Mouse (Mus musculus) lung, embryonic 16.5 days (tissue): ENCODE measurements around the gene Abcb1b. TPM values are rescaled to one million over a fixed set of nuclear protein-coding genes. Genes with fewer than 3 reads are reported as not detected.
A peak's percentile ranks its signal among the peaks of the same experiment; 100 is the strongest.

Source experiments
- ATAC-seq: fragments of 200-750 bp; cut with Nextera tagmentation; 2 replicates; pipeline ENCODE4 v1.8.0; 2017; ENCODE audit warnings: low read depth, mild to moderate bottlenecking, moderate library complexity
- H3K27ac ChIP-seq: fragments of 300-500 bp; sonication (generic); 2 replicates; pipeline ENCODE4 v1.5.1; 2014; ENCODE audit warnings: mild to moderate bottlenecking, control low read depth, low read length
- H3K27me3 ChIP-seq: fragments of 300-500 bp; sonication (generic); 2 replicates; pipeline ENCODE4 v1.6.1; 2014; ENCODE audit warnings: low read depth, low read length, mixed read lengths; ENCODE audit not compliant: control insufficient read depth, insufficient read depth
- H3K36me3 ChIP-seq: fragments of 300-500 bp; sonication (generic); 2 replicates; pipeline ENCODE4 v1.6.1; 2014; ENCODE audit warnings: low read length; ENCODE audit not compliant: control insufficient read depth, insufficient read depth
- H3K4me1 ChIP-seq: fragments of 300-500 bp; sonication (generic); replicated peaks from 2 replicates; pipeline ENCODE4 v1.6.1; 2014; ENCODE audit warnings: low read length, mixed read lengths; ENCODE audit not compliant: control insufficient read depth, insufficient read depth
- H3K4me2 ChIP-seq: fragments of 300-500 bp; sonication (generic); 2 replicates; pipeline ENCODE4 v1.6.1; 2014; ENCODE audit warnings: low read depth, low read length, control low read depth
- H3K4me3 ChIP-seq: fragments of 300-500 bp; sonication (generic); 2 replicates; pipeline ENCODE4 v1.5.1; 2014; ENCODE audit warnings: mild to moderate bottlenecking, low read length, control low read depth
- H3K9ac ChIP-seq: fragments of 300-500 bp; sonication (generic); 2 replicates; pipeline ENCODE4 v1.6.1; 2014; ENCODE audit warnings: low read length, control low read depth
- H3K9me3 ChIP-seq: fragments of 300-500 bp; sonication (generic); 2 replicates; pipeline ENCODE4 v1.6.1; 2016; ENCODE audit warnings: low read length; ENCODE audit not compliant: control insufficient read depth
- WGBS: fragments of 180-500 bp; shearing (Covaris S2); extraction: QIAGEN DNeasy Blood & Tissue Kit; methylation state at CpG from one replicate; pipeline ENCODE4 v1.1.7; 2014; 5-methylcytosine and 5-hydroxymethylcytosine counted together
- polyA plus RNA-seq: library from polyadenylated mRNA; unstranded; fragments of >200 nt; fragmentation: Nextera tagmentation; extraction: Ambion mirVana; gene quantifications from 2 replicates; pipeline ENCODE4 v1.2.1, GENCODE M21; 2015

Gene Abcb1b
- polyA plus RNA-seq, 1 experiment from 2014 or later = 1.5 TPM

- Histone ChIP-seq H3K4me2 (no peak overlapping the region), H3K36me3 (no peaks in the 10 kb centered on the region), H3K9me3 (no peaks in the 10 kb centered on the region; the same call in 1 of the 2 replicates), H3K27ac (no peak overlapping the region), H3K9ac (no peak overlapping the region), H3K27me3 (no peaks in the 10 kb centered on the region), H3K4me1 (no peaks in the 10 kb centered on the region), H3K4me3 (no peak overlapping the region)
- WGBS = 65% methylated on average over 2 of the region's 2 CpGs
- ATAC-seq = no peak
Measured at GRCm38 (mm10) chr5:8885837-8886236, 87.9 kb downstream of the Abcb1b start.

DNA sequence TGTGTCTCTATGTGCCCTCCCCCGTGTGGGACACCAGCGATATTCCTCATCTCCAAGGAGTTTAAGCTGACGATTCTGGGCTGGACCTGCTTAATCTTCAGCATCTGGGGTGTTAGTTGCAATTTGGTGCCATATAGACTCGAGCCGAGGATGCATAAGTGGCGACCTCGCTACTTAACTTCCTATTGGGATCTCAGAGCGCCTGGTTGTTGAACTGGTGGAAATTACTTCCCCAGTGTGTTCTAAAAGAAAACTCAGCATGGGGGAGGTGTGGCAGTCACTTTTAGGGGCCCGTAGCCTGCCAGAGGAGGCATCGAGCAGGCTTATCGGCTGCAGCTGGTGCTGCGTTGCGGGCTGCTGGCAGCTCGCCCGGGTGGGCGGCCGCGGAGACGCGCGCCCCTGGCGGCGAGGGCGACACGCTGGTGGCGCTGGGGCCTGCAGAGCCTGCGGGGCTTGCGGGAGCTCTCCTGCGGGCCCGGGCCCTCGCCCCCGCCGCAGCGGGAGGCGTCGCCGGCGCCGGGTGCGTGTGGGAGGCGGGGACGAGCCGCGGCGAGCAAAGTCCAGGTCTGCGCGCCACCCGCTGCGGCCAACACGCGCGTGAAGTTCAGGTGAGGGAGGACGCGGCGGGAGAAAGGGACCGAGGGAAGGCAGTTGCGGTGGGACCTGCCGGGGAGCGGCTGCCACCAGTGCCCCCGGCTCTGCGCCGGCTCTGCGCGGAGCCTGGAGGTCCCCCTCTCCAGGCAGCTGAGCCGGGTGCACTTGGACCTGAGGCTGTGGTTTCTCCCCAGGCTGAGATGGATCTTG lies 95.6 kb downstream of the Abcb1b start, which contains the start of gene Abcb4:
Gene Abcb4, plus strand, starts transcription at position 418 of the 804 bp plus-strand sequence.
- Histone ChIP-seq H3K9me3 (no peaks in the 10 kb centered on the region; the same call in 1 of the 2 replicates), H3K27me3 (peaks cover 5% of the 10 kb centered on the region), H3K27ac (no peak within 1 kb of the TSS), H3K4me3 (peak within 1 kb of the TSS; percentile 58), H3K4me2 (peak within 1 kb of the TSS; percentile 96), H3K4me1 (peaks cover 5% of the 10 kb centered on the region), H3K36me3 (no peaks in the 10 kb centered on the region), H3K9ac (peak within 1 kb of the TSS; percentile 57)
- ATAC-seq = peak; percentile 87
- WGBS = under 1% methylated on average over 55 of the region's 65 CpGs

DNA sequence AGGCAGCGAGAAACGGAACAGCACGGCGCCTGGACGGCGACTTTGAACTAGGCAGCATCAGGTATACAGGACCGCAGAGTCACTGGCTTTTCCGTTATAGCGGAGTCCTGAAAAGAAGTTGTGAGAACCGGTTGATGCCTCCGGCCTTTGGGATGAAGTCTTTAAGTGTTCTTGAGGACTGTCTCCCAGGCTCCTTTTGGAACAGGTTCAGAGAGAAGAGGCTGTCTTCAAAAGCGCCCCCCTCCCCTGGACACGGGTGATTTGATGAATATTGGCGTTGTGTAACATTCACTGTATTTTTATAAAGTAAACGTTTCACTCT lies 96.1 kb downstream of the Abcb1b start:
- Histone ChIP-seq H3K4me3 (peak overlapping the region; percentile 58), H3K4me1 (peaks cover 5% of the 10 kb centered on the region), H3K36me3 (no peaks in the 10 kb centered on the region), H3K9ac (no peak overlapping the region), H3K9me3 (no peaks in the 10 kb centered on the region; the same call in 1 of the 2 replicates), H3K27me3 (peaks cover 5% of the 10 kb centered on the region), H3K27ac (no peak overlapping the region), H3K4me2 (peak overlapping the region; percentile 96)
- ATAC-seq = no peak
- WGBS = 3% methylated on average over 15 of the region's 15 CpGs

GRCm38 (mm10) chr5:8894641-8895490 lies 96.9 kb downstream of the Abcb1b start:
- ATAC-seq = no peak
- H3K4me3 ChIP-seq = no peak overlapping the region

GRCm38 (mm10) chr5:8896198-8896597 lies 98.3 kb downstream of the Abcb1b start:
- no peaks in the 10 kb centered on the region for H3K9me3 ChIP-seq

More at GRCm38 (mm10) chr5:8894641-8895490, 96.9 kb downstream of the Abcb1b start:
- 62% methylated on average over 15 of the region's 15 CpGs for WGBS
- Histone ChIP-seq H3K27ac (no peak overlapping the region), H3K36me3 (no peaks in the 10 kb centered on the region), H3K4me2 (no peak overlapping the region), H3K27me3 (peaks cover 5% of the 10 kb centered on the region), H3K9me3 (no peaks in the 10 kb centered on the region; the same call in 1 of the 2 replicates), H3K4me1 (peaks cover 5% of the 10 kb centered on the region), H3K9ac (no peak overlapping the region)

GRCm38 (mm10) chr5:8898246-8898645 lies 100.3 kb downstream of the Abcb1b start:
- H3K4me1 ChIP-seq = peaks cover 1% of the 10 kb centered on the region
- WGBS = 46% methylated on average over 3 of the region's 3 CpGs
- H3K4me3 ChIP-seq = no peak overlapping the region
- H3K27me3 ChIP-seq = peaks cover 5% of the 10 kb centered on the region
- no peak overlapping the region for H3K9ac ChIP-seq
- no peak overlapping the region for H3K27ac ChIP-seq
- ATAC-seq = no peak
- H3K4me2 ChIP-seq = no peak overlapping the region
- no peaks in the 10 kb centered on the region for H3K9me3 ChIP-seq
- no peaks in the 10 kb centered on the region for H3K36me3 ChIP-seq

More at GRCm38 (mm10) chr5:8896198-8896597, 98.3 kb downstream of the Abcb1b start:
- Histone ChIP-seq H3K9ac (no peak overlapping the region), H3K4me2 (no peak overlapping the region), H3K27ac (no peak overlapping the region), H3K36me3 (no peaks in the 10 kb centered on the region), H3K4me1 (peaks cover 5% of the 10 kb centered on the region), H3K4me3 (no peak overlapping the region), H3K27me3 (peaks cover 5% of the 10 kb centered on the region)
- no peak for ATAC-seq
- WGBS = 68% methylated on average over 1 of the region's 1 CpGs

DNA sequence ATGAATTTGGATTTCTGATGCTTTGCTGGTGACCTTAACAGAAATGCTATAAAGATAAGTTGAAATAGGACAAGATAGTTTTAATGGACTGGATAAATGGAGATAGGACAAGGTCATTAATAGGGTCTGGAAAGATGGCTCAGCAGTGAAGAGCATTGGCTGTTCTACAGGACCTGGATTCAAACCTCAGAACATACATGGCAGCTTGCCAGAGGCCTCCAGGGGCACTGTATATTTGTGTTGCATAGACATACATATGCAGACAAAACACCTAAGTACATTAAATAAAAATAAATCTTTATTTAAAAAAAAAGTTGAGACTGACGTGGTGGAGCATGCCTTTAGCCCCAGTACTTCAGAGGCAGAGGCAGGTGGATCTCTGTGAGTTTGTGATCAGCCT lies 103.1 kb downstream of the Abcb1b start:
- H3K4me1 ChIP-seq = no peaks in the 10 kb centered on the region
- ATAC-seq = no peak
- no peaks in the 10 kb centered on the region for H3K36me3 ChIP-seq
- no peak overlapping the region for H3K27ac ChIP-seq
- no peaks in the 10 kb centered on the region for H3K27me3 ChIP-seq
- no peak overlapping the region for H3K4me3 ChIP-seq
- WGBS = 56% methylated on average over 1 of the region's 1 CpGs
- H3K9me3 ChIP-seq = no peaks in the 10 kb centered on the region
- no peak overlapping the region for H3K4me2 ChIP-seq
- H3K9ac ChIP-seq = no peak overlapping the region

DNA sequence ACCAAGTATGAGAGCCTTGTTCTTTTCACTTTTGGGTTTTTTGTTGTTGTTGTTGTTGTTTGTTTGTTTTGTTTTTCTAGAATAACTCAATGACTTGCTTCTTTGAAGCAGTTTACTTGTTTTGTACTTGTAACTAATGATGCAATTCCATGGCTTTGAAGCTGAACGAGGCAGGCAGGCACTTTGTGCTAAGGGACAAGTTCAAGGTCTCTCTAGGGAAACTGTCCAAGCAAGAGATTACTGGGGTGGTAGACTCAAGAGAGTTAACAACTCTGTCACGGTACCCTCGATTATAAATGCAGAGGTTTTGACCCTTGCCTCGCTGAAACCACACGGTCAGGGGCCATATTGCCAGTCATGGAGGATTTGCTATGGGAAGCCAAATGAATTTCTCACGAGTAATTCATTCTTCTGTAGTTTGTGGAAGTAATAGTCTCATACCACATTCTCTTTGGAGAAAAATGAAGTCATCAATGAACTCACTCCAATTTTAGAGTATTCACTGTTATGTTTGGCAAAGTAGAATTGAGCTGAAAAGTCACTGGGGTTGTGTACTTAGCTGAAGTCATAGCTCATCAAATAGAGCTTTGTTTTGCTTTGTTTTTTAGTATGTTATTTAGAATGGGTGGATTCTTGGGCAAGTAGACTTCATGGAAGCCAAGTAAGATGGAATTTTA lies 104.3 kb downstream of the Abcb1b start:
- Histone ChIP-seq H3K4me2 (no peak overlapping the region), H3K4me3 (no peak overlapping the region), H3K9me3 (no peaks in the 10 kb centered on the region), H3K27ac (no peak overlapping the region), H3K4me1 (no peaks in the 10 kb centered on the region), H3K36me3 (no peaks in the 10 kb centered on the region), H3K27me3 (no peaks in the 10 kb centered on the region), H3K9ac (no peak overlapping the region)
- ATAC-seq = no peak
- WGBS = 67% methylated on average over 6 of the region's 6 CpGs

- no peak for ATAC-seq
- H3K27me3 ChIP-seq = no peaks in the 10 kb centered on the region
- H3K27ac ChIP-seq = no peak overlapping the region
- H3K9ac ChIP-seq = no peak overlapping the region
- H3K4me2 ChIP-seq = no peak overlapping the region
- H3K4me1 ChIP-seq = no peaks in the 10 kb centered on the region
- 82% methylated on average over 6 of the region's 6 CpGs for WGBS
- H3K36me3 ChIP-seq = no peaks in the 10 kb centered on the region
- no peak overlapping the region for H3K4me3 ChIP-seq
- H3K9me3 ChIP-seq = no peaks in the 10 kb centered on the region
Measured at GRCm38 (mm10) chr5:8904539-8904938, 106.6 kb downstream of the Abcb1b start.
